9 mouse cellular contexts compared by ENCODE assay signal in genomic region chr5:76975736-76976135, GRCm38 (mm10). TPM values are rescaled to one million over a fixed set of nuclear protein-coding genes. Genes with fewer than 3 reads are reported as not detected.
DNase-seq lines count a peak whose midpoint lies in the region; ATAC-seq and TF ChIP-seq lines count a peak whose summit lies in the region.
"Had no signal": no experiment of that assay in that cellular context is flagged by ENCODE, and none has a peak within 500 bp of the region (broad histone marks: within the 10 kb centered on the region; RNA-seq: fewer than 3 reads in every experiment).

No protein-coding gene starts in this region.

- H3K4me2 ChIP-seq in forebrain, embryonic 11.5 days (ENCODE audit: low read depth, low read length, severe bottlenecking) = peak overlapping the region; percentile 78
- H3K4me2 ChIP-seq in liver, embryonic 13.5 days = peak overlapping the region; percentile 82

- H3K79me3 ChIP-seq in C2C12 (ENCODE audit: low read depth) = peaks cover 34% of the 10 kb centered on the region

- no peaks in the 10 kb centered on the region for H3K27me3 ChIP-seq in heart, embryonic 10.5 days (ENCODE audit: insufficient read depth, poor library complexity, severe bottlenecking)
- no peaks in the 10 kb centered on the region for H3K27me3 ChIP-seq in C2C12 (ENCODE audit: control insufficient read depth, insufficient read depth, insufficient read length)
- no peaks in the 10 kb centered on the region for H3K27me3 ChIP-seq in forebrain, embryonic 11.5 days (ENCODE audit: control insufficient read depth, insufficient read depth, low read length)
- H3K27me3 ChIP-seq in liver, embryonic 13.5 days = no peaks in the 10 kb centered on the region
- no peaks in the 10 kb centered on the region for H3K27me3 ChIP-seq in thymus, adult 2 months (ENCODE audit: control insufficient read depth, insufficient read depth, low read length)
- H3K27me3 ChIP-seq: Patski had no signal

- H3ac ChIP-seq in C2C12 (ENCODE audit: control insufficient read depth, insufficient read length, low read depth) = no peak overlapping the region

- no peak for TF ChIP-seq CTCF in C2C12 (IDR thresholded peaks at IDR 0.05; ENCODE audit: control insufficient read depth, insufficient read depth, insufficient read length)
- no peak for TF ChIP-seq CTCF in thymus, adult 2 months (IDR thresholded peaks at IDR 0.05; ENCODE audit: borderline replicate concordance, control insufficient read depth, extremely low read depth, insufficient read depth, low read length, poor library complexity)

- H3K4me3 ChIP-seq in heart, embryonic 10.5 days = peak overlapping the region; percentile 87
- H3K4me3 ChIP-seq in C2C12 (ENCODE audit: insufficient read depth, poor library complexity, severe bottlenecking) = peak overlapping the region; percentile 96
- H3K4me3 ChIP-seq in forebrain, embryonic 11.5 days (ENCODE audit: low read depth, low read length) = peak overlapping the region; percentile 94
- peak overlapping the region; percentile 98 for H3K4me3 ChIP-seq in liver, embryonic 13.5 days (replicated peaks)
- no peak overlapping the region for H3K4me3 ChIP-seq in thymus, adult 2 months (ENCODE audit: control insufficient read depth, insufficient read depth, low read length)

- H3K79me2 ChIP-seq in C2C12 (ENCODE audit: control insufficient read depth, insufficient read depth) = peaks cover 44% of the 10 kb centered on the region

- no peak for TF ChIP-seq POLR2A in thymus, adult 2 months (IDR thresholded peaks at IDR 0.05; ENCODE audit: control insufficient read depth, extremely low read depth, insufficient read depth, low read length, poor library complexity)

- WGBS in heart, embryonic 10.5 days = 88% methylated on average over 8 of the region's 8 CpGs
- WGBS in forebrain, embryonic 11.5 days = 90% methylated on average over 8 of the region's 8 CpGs
- 73% methylated on average over 8 of the region's 8 CpGs for WGBS in liver, embryonic 13.5 days (ENCODE audit: insufficient replicate concordance)
- whole genome bisulfite sequencing in thymus, adult 2 months = 87% methylated on average over 8 of the region's 8 CpGs

- no peaks in the 10 kb centered on the region for H3K9me3 ChIP-seq in heart, embryonic 10.5 days
- no peaks in the 10 kb centered on the region for H3K9me3 ChIP-seq in forebrain, embryonic 11.5 days (ENCODE audit: control insufficient read depth, low read length)
- no peaks in the 10 kb centered on the region for H3K9me3 ChIP-seq in liver, embryonic 13.5 days (replicated peaks)

- H3K27ac ChIP-seq in heart, embryonic 10.5 days = no peak overlapping the region
- H3K27ac ChIP-seq in forebrain, embryonic 11.5 days (ENCODE audit: low read depth, low read length) = no peak overlapping the region
- peak overlapping the region; percentile 87; the same call in 1 of the 2 replicates for H3K27ac ChIP-seq in liver, embryonic 13.5 days
- no peak overlapping the region for H3K27ac ChIP-seq in thymus, adult 2 months (ENCODE audit: control insufficient read depth, insufficient read depth, low read length)

- peaks cover 41% of the 10 kb centered on the region for H3K36me3 ChIP-seq in heart, embryonic 10.5 days
- peaks cover 40% of the 10 kb centered on the region for H3K36me3 ChIP-seq in C2C12 (ENCODE audit: control insufficient read depth, insufficient read depth)
- H3K36me3 ChIP-seq in forebrain, embryonic 11.5 days (ENCODE audit: control insufficient read depth, insufficient read depth, low read length) = peaks cover 5% of the 10 kb centered on the region; the same call in 1 of the 2 replicates
- peaks cover 42% of the 10 kb centered on the region for H3K36me3 ChIP-seq in liver, embryonic 13.5 days
- peaks cover 19% of the 10 kb centered on the region for H3K36me3 ChIP-seq in thymus, adult 2 months (ENCODE audit: control insufficient read depth, insufficient read depth, low read length)

- peaks cover 13% of the 10 kb centered on the region for H3K4me1 ChIP-seq in heart, embryonic 10.5 days
- H3K4me1 ChIP-seq in forebrain, embryonic 11.5 days (replicated peaks; ENCODE audit: control insufficient read depth, insufficient read depth, low read length) = peaks cover 8% of the 10 kb centered on the region; the same call in 1 of the 2 replicates
- H3K4me1 ChIP-seq in liver, embryonic 13.5 days (replicated peaks) = peaks cover 29% of the 10 kb centered on the region
- H3K4me1 ChIP-seq in thymus, adult 2 months (replicated peaks; ENCODE audit: control insufficient read depth, insufficient read depth, low read length) = peaks cover 2% of the 10 kb centered on the region; the same call in 1 of the 2 replicates

- no peak for ATAC-seq in forebrain, embryonic 11.5 days (replicated peaks; ENCODE audit: low FRiP score)
- no peak for ATAC-seq in liver, embryonic 13.5 days (ENCODE audit: low read depth)

- no peak for DNase-seq in heart, embryonic 10.5 days (ENCODE audit: low spot score)
- no peak for DNase-seq in heart, postnatal 4 days
- no peak for DNase-seq in forebrain, embryonic 11.5 days (ENCODE audit: low spot score)
- no peak for DNase-seq in liver, embryonic 13.5 days
- no peak for DNase-seq in right cerebral cortex, postnatal 10 days (ENCODE audit: low spot score in 2 of 2)
- no peak for DNase-seq in thymus, adult 2 months
- DNase-seq in thymus, postnatal 25 days = no peak

- no peak overlapping the region for H3K9ac ChIP-seq in forebrain, embryonic 11.5 days (ENCODE audit: low read length)
- H3K9ac ChIP-seq in liver, embryonic 13.5 days = peak overlapping the region; percentile 95

TF ChIP-seq in C2C12, 6 proteins besides CTCF, POLR2A, EP300 and RAD21:
- TF ChIP-seq MYOD1 (IDR thresholded peaks at IDR 0.05; ENCODE audit: control insufficient read depth, insufficient read length, low read depth) = no peak
- TF ChIP-seq CEBPB (IDR thresholded peaks at IDR 0.05; ENCODE audit: low read depth) = no peak
- TF ChIP-seq MYOG (IDR thresholded peaks at IDR 0.05; ENCODE audit: control insufficient read depth, extremely low read depth, insufficient read length) = no peak
- no peak for TF ChIP-seq USF1 (IDR thresholded peaks at IDR 0.05; ENCODE audit: low read depth)
- TF ChIP-seq MAX (IDR thresholded peaks at IDR 0.05) = no peak
- no peak for TF ChIP-seq FOSL1 (IDR thresholded peaks at IDR 0.05; ENCODE audit: insufficient read depth, low read length, poor library complexity, severe bottlenecking)

RNA-seq across cellular contexts. Expression of gene Srp72, which starts 1.3 kb away (rescaled TPM):
- polyA plus RNA-seq in heart, embryonic 10.5 days (2016; fragmentation: Nextera tagmentation; extraction: Ambion mirVana) = 53.2 and 69.3 TPM in 2 replicates
- 10 to 100 TPM; 72.0 to 72.7 TPM for total RNA-seq in heart, postnatal 4 days (2021)
- 47.1 TPM for polyA plus RNA-seq in C2C12 (2012; fragmentation: generic; extraction: Trizol)
- polyA plus RNA-seq in forebrain, embryonic 11.5 days (2014; fragmentation: Nextera tagmentation; extraction: Ambion mirVana) = 72.4 and 77.1 TPM in 2 replicates
- polyA plus RNA-seq in liver, embryonic 13.5 days (2015; fragmentation: Nextera tagmentation; extraction: Ambion mirVana) = 54.6 and 55.9 TPM in 2 replicates
- polyA plus RNA-seq in thymus, adult 2 months (2012; rRNA removed) = 30.4 and 36.2 TPM in 2 replicates

RNA-seq across cellular contexts. Expression of gene Ppat, which starts 24.4 kb away (rescaled TPM):
- 47.4 and 54.9 TPM in 2 replicates for polyA plus RNA-seq in heart, embryonic 10.5 days (2016; fragmentation: Nextera tagmentation; extraction: Ambion mirVana)
- total RNA-seq in heart, postnatal 4 days (2021) = 10 to 100 TPM; 19.3 to 21.0 TPM
- polyA plus RNA-seq in C2C12 (2012; fragmentation: generic; extraction: Trizol) = 19.5 TPM
- polyA plus RNA-seq in forebrain, embryonic 11.5 days (2014; fragmentation: Nextera tagmentation; extraction: Ambion mirVana) = 46.1 and 50.1 TPM in 2 replicates
- polyA plus RNA-seq in liver, embryonic 13.5 days (2015; fragmentation: Nextera tagmentation; extraction: Ambion mirVana) = 38.5 and 45.7 TPM in 2 replicates
- 11.1 and 13.3 TPM in 2 replicates for polyA plus RNA-seq in thymus, adult 2 months (2012; rRNA removed)

RNA-seq across cellular contexts. Expression of gene Paics, which starts 24.6 kb away (rescaled TPM):
- 309 and 341 TPM in 2 replicates for polyA plus RNA-seq in heart, embryonic 10.5 days (2016; fragmentation: Nextera tagmentation; extraction: Ambion mirVana)
- 100 to 1,000 TPM; 173 to 183 TPM for total RNA-seq in heart, postnatal 4 days (2021)
- polyA plus RNA-seq in C2C12 (2012; fragmentation: generic; extraction: Trizol) = 115 TPM
- 456 and 462 TPM in 2 replicates for polyA plus RNA-seq in forebrain, embryonic 11.5 days (2014; fragmentation: Nextera tagmentation; extraction: Ambion mirVana)
- polyA plus RNA-seq in liver, embryonic 13.5 days (2015; fragmentation: Nextera tagmentation; extraction: Ambion mirVana) = 216 and 252 TPM in 2 replicates
- 70.4 and 75.9 TPM in 2 replicates for polyA plus RNA-seq in thymus, adult 2 months (2012; rRNA removed)

RNA-seq across cellular contexts. Expression of gene Arl9, which starts 28.1 kb away (rescaled TPM):
- 0.45 TPM in 1 of 2 replicates, not detected in the other for polyA plus RNA-seq in heart, embryonic 10.5 days (2016; fragmentation: Nextera tagmentation; extraction: Ambion mirVana)
- not detected for total RNA-seq in heart, postnatal 4 days (2021)
- not detected for polyA plus RNA-seq in C2C12 (2012; fragmentation: generic; extraction: Trizol)
- polyA plus RNA-seq in forebrain, embryonic 11.5 days (2014; fragmentation: Nextera tagmentation; extraction: Ambion mirVana) = not detected in 2 replicates
- 0.32 TPM in 1 of 2 replicates, not detected in the other for polyA plus RNA-seq in liver, embryonic 13.5 days (2015; fragmentation: Nextera tagmentation; extraction: Ambion mirVana)
- polyA plus RNA-seq in thymus, adult 2 months (2012; rRNA removed) = not detected in 2 replicates

RNA-seq across cellular contexts. Expression of gene Thegl, which starts 40.1 kb away (rescaled TPM):
- 0.14 and 0.18 TPM in 2 replicates for polyA plus RNA-seq in heart, embryonic 10.5 days (2016; fragmentation: Nextera tagmentation; extraction: Ambion mirVana)
- not detected for total RNA-seq in heart, postnatal 4 days (2021)
- not detected for polyA plus RNA-seq in C2C12 (2012; fragmentation: generic; extraction: Trizol)
- polyA plus RNA-seq in forebrain, embryonic 11.5 days (2014; fragmentation: Nextera tagmentation; extraction: Ambion mirVana) = 0.23 and 0.37 TPM in 2 replicates
- 0.38 and 0.40 TPM in 2 replicates for polyA plus RNA-seq in liver, embryonic 13.5 days (2015; fragmentation: Nextera tagmentation; extraction: Ambion mirVana)
- polyA plus RNA-seq in thymus, adult 2 months (2012; rRNA removed) = not detected in 2 replicates
- polyA plus RNA-seq: Patski had no signal
